Mouse (Mus musculus): Measurements from ENCODE around the gene Fmo4. TPM values are rescaled to one million over a fixed set of nuclear protein-coding genes. Genes with fewer than 3 reads are reported as not detected.

Gene Fmo4
- polyA plus RNA-seq, 1 experiment from 2014 or later: 0.38 TPM

- no peaks in the 10 kb centered on the region for H3K4me1 ChIP-seq (ENCODE audit: insufficient read depth)
- no peaks in the 10 kb centered on the region for H3K9me3 ChIP-seq (ENCODE audit: low read depth, low read length)
- no peak overlapping the region for H3K27ac ChIP-seq (ENCODE audit: low read depth)
- TF ChIP-seq CTCF (IDR thresholded peaks at IDR 0.05; ENCODE audit: low read depth): no peak
- no peak overlapping the region for H3K9ac ChIP-seq
- H3K4me3 ChIP-seq (ENCODE audit: low read depth, low read length): no peak overlapping the region
- DNase-seq (no peak), ATAC-seq (ENCODE audit: insufficient read depth) (no peak)
- no peak overlapping the region for H3K4me2 ChIP-seq
- H3K27me3 ChIP-seq (ENCODE audit: insufficient read depth, low read length): no peaks in the 10 kb centered on the region
- WGBS: 28% methylated on average over 3 of the region's 3 CpGs
- no peaks in the 10 kb centered on the region for H3K36me3 ChIP-seq (ENCODE audit: insufficient read depth)
Measured at GRCm38 (mm10) chr1:162853812-162854482, 40.2 kb upstream of the Fmo4 start.

GRCm38 (mm10) chr1:162847554-162847953 lies 33.8 kb upstream of the Fmo4 start:
- 95% methylated on average over 6 of the region's 6 CpGs for WGBS
- Histone ChIP-seq H3K27ac (ENCODE audit: low read depth) (no peak overlapping the region), H3K4me3 (ENCODE audit: low read depth, low read length) (no peak overlapping the region), H3K27me3 (ENCODE audit: insufficient read depth, low read length) (no peaks in the 10 kb centered on the region), H3K36me3 (ENCODE audit: insufficient read depth) (no peaks in the 10 kb centered on the region), H3K9ac (no peak overlapping the region), H3K4me1 (ENCODE audit: insufficient read depth) (no peaks in the 10 kb centered on the region), H3K9me3 (ENCODE audit: low read depth, low read length) (no peaks in the 10 kb centered on the region), H3K4me2 (no peak overlapping the region)
- no peak for ATAC-seq (ENCODE audit: insufficient read depth)
- DNase-seq: no peak
- no peak for TF ChIP-seq CTCF (IDR thresholded peaks at IDR 0.05; ENCODE audit: low read depth)

GRCm38 (mm10) chr1:162840211-162840610 lies 26.4 kb upstream of the Fmo4 start:
- no peaks in the 10 kb centered on the region for H3K4me1 ChIP-seq (ENCODE audit: insufficient read depth)
- WGBS: 85% methylated on average over 9 of the region's 9 CpGs
- H3K27ac ChIP-seq (ENCODE audit: low read depth): no peak overlapping the region
- H3K9ac ChIP-seq: no peak overlapping the region
- H3K9me3 ChIP-seq (ENCODE audit: low read depth, low read length): 0 out of 2 replicates have a peak, but pooled peaks cover 3% of the 10 kb centered on the region
- no peak overlapping the region for H3K4me3 ChIP-seq (ENCODE audit: low read depth, low read length)
- DNase-seq (no peak), ATAC-seq (ENCODE audit: insufficient read depth) (no peak)
- TF ChIP-seq CTCF (IDR thresholded peaks at IDR 0.05; ENCODE audit: low read depth): no peak
- H3K4me2 ChIP-seq: no peak overlapping the region
- H3K27me3 ChIP-seq (ENCODE audit: insufficient read depth, low read length): no peaks in the 10 kb centered on the region
- H3K36me3 ChIP-seq (ENCODE audit: insufficient read depth): no peaks in the 10 kb centered on the region

DNA sequence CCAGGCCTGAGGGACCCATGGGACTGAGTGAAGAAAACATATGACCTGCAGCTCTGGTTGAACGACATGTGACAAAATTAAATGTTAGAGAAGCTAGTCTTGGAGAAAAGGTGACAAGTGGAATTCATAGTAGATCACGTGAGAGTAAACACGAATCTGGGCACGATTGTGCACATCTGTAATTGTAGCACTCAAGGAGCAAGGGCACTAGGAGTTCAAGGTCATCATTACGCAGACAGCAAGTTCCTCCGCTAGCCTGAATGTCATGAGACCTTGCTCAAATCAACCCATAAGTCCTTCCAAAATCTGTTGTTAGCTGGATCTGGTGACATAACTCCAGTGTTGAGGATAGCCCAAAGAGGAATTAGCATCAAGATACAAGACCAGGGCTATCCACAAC lies 25.2 kb upstream of the Fmo4 start:
- H3K4me1 ChIP-seq (ENCODE audit: insufficient read depth): no peaks in the 10 kb centered on the region
- no peak for ATAC-seq (ENCODE audit: insufficient read depth)
- 86% methylated on average over 6 of the region's 6 CpGs for WGBS
- 0 out of 2 replicates have a peak, but pooled peaks cover 3% of the 10 kb centered on the region for H3K9me3 ChIP-seq (ENCODE audit: low read depth, low read length)
- no peak for TF ChIP-seq CTCF (IDR thresholded peaks at IDR 0.05; ENCODE audit: low read depth)
- H3K36me3 ChIP-seq (ENCODE audit: insufficient read depth): no peaks in the 10 kb centered on the region
- no peak overlapping the region for H3K9ac ChIP-seq
- no peak overlapping the region for H3K4me3 ChIP-seq (ENCODE audit: low read depth, low read length)
- no peak overlapping the region for H3K27ac ChIP-seq (ENCODE audit: low read depth)
- H3K4me2 ChIP-seq: no peak overlapping the region
- H3K27me3 ChIP-seq (ENCODE audit: insufficient read depth, low read length): no peaks in the 10 kb centered on the region
- no peak for DNase-seq

- Histone ChIP-seq H3K4me2 (no peak overlapping the region), H3K4me1 (ENCODE audit: insufficient read depth) (no peaks in the 10 kb centered on the region), H3K27me3 (ENCODE audit: insufficient read depth, low read length) (no peaks in the 10 kb centered on the region), H3K9me3 (ENCODE audit: low read depth, low read length) (no peaks in the 10 kb centered on the region), H3K27ac (ENCODE audit: low read depth) (no peak overlapping the region), H3K36me3 (ENCODE audit: insufficient read depth) (no peaks in the 10 kb centered on the region), H3K4me3 (ENCODE audit: low read depth, low read length) (no peak overlapping the region), H3K9ac (no peak overlapping the region)
- WGBS: 78% methylated on average over 5 of the region's 5 CpGs
- ATAC-seq (ENCODE audit: insufficient read depth) (no peak), DNase-seq (no peak)
- TF ChIP-seq CTCF (IDR thresholded peaks at IDR 0.05; ENCODE audit: low read depth): no peak
Measured at GRCm38 (mm10) chr1:162834342-162834741, 20.6 kb upstream of the Fmo4 start.

- Histone ChIP-seq H3K27ac (ENCODE audit: low read depth) (no peak overlapping the region), H3K9ac (no peak overlapping the region), H3K27me3 (ENCODE audit: insufficient read depth, low read length) (no peaks in the 10 kb centered on the region), H3K36me3 (ENCODE audit: insufficient read depth) (no peaks in the 10 kb centered on the region), H3K4me3 (ENCODE audit: low read depth, low read length) (no peak overlapping the region), H3K4me1 (ENCODE audit: insufficient read depth) (no peaks in the 10 kb centered on the region), H3K4me2 (no peak overlapping the region), H3K9me3 (ENCODE audit: low read depth, low read length) (no peaks in the 10 kb centered on the region)
- TF ChIP-seq CTCF (IDR thresholded peaks at IDR 0.05; ENCODE audit: low read depth): no peak
- ATAC-seq (ENCODE audit: insufficient read depth) (no peak), DNase-seq (no peak)
- WGBS: 58% methylated on average over 5 of the region's 5 CpGs
Measured at GRCm38 (mm10) chr1:162832574-162832953, 18.8 kb upstream of the Fmo4 start.

- H3K27me3 ChIP-seq (ENCODE audit: insufficient read depth, low read length): no peaks in the 10 kb centered on the region
- H3K4me2 ChIP-seq: no peak overlapping the region
- H3K9ac ChIP-seq: no peak overlapping the region
- H3K9me3 ChIP-seq (ENCODE audit: low read depth, low read length): no peaks in the 10 kb centered on the region
- no peak overlapping the region for H3K27ac ChIP-seq (ENCODE audit: low read depth)
- H3K4me3 ChIP-seq (ENCODE audit: low read depth, low read length): no peak overlapping the region
- no peaks in the 10 kb centered on the region for H3K4me1 ChIP-seq (ENCODE audit: insufficient read depth)
- no peaks in the 10 kb centered on the region for H3K36me3 ChIP-seq (ENCODE audit: insufficient read depth)
- ATAC-seq (ENCODE audit: insufficient read depth): peak; percentile 63; the same call in 1 of the 2 replicates
- 15% methylated on average over 5 of the region's 5 CpGs for WGBS
- peak; percentile 21 for DNase-seq
- TF ChIP-seq CTCF (IDR thresholded peaks at IDR 0.05; ENCODE audit: low read depth): no peak
Measured at GRCm38 (mm10) chr1:162831838-162832573, 18.2 kb upstream of the Fmo4 start.

Measured in lung, embryonic 14.5 days (tissue).